Mouse (Mus musculus) CD4-positive, CD25-positive, alpha-beta regulatory T cell, adult 4 months (primary cell): Measurements from ENCODE around the gene Calr4. TPM values are rescaled to one million over a fixed set of nuclear protein-coding genes. Genes with fewer than 3 reads are reported as not detected.

Experiments
- ATAC-seq: one replicate; pipeline ENCODE4 v1.8.0; 2017
- polyA plus RNA-seq, 2 experiments: library from polyadenylated mRNA; unstranded; fragments of 100-300 nt; shearing (Covaris generic); gene quantifications; one replicate each; pipeline ENCODE4 v1.2.1; 2017

The Calr4 gene
- polyA plus RNA-seq, 2 experiments from 2014 or later = not detected

DNA sequence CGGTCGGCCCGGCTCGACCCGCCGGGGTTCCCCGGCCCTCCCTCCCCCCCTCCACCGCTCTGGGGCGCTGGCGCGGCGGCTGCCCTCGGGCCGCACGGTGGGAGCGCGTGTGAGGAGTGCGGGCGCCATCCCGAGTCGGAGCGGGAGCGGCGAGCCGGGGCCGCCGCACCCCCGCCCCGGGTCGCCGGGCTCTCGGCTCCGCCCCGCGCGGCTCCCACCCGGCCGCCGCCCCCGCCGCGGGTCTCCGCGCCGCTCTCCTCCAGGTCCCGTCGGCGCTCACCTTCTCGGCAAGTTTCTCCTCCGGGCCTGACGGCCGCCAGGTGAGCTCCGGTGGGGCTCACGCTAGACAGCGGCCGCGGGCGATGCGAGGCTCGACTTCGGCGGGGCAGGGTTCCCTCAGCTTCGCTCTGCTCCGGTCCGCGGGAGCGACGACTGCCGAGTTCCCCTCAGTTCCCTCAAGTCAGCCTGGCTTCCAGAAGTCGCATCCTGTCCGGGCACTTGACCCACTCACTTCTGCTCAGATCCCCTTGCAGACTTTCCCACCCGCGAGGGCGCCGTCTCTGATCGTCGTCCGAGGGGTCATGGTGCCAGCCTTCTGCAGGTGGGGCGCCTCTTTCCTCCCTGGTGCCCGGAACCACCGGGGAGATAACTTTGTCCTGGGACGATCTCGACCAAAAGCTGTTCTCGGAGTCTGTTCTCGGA lies 46.3 kb downstream of the Calr4 start:
- peak; percentile 35 for ATAC-seq

DNA sequence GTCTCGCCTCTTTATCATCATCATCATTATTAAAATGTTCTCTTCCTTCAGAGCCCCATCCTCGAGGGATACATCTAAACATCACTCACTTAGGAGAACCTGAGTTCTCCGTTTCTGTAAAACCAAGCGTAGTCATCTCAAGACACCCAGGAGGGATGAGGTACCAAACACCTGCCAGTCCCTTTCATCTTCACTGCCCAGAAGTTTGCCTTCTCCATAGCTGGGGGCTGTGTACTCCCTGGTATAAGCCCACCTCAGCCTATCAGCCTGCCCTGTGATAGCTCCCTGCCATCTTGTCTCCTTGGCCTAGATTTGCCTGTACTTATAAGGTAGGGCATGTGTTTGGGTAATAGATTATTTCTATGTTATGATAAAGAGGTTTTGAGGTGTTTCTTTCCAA lies 46.9 kb downstream of the Calr4 start:
- peak; percentile 12 for ATAC-seq

DNA sequence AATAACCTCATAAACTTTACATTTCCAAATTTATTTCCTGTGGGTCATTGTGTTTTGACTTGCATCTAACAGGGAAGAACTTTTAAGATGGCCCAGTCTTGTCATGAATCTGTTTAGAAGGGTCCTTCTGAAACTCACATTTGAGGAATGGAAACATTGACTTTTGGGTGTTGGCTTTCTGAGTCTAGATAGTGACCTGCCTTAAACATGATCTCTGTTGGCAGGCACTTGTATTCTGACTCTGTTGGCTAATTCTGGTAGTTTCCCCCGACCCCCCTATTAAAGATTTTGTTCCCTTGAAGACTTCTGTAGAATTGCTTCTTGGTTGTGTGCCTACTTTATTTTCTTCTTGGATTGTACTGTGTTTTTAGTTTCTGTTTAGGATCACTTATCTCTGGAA lies 47.7 kb downstream of the Calr4 start:
- ATAC-seq = no peak

DNA sequence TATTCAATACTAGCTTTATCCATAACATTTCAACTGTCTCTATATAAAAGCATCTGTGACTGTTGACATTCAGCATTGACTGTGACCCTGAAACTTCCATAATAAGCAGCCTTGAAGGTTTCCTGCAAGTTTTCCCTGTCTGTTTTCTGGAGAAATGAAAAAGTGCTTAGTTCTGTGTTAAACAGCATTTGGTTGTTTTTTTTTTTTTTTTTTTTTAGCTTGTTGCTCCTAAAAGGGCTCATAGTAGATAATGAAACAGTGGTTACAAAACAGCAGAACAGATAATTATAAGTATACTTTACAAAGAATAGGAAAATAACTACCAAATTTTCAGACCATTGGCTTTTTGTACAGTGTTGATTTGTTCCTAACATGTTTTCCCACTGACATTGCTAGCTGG lies 60.3 kb downstream of the Calr4 start:
- ATAC-seq = no peak

DNA sequence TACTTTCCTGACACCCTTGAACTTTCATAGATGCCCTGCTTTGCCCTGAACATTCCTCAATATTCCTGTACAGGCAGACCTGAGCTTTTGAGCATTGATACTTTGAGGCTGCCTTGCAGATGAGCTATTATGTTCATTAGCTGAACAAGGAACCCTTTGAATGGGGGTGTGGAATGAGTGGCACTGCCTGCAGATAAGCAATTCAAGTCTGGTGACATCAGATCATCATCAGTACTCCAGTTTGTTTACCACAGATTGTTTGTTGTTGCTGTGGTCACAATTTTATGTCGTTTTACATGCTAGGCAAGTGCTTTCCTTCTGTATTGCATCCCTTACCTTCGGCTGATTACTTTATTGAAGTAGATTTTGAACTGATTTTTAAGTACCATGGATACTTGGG lies 62.2 kb downstream of the Calr4 start:
- ATAC-seq = no peak

DNA sequence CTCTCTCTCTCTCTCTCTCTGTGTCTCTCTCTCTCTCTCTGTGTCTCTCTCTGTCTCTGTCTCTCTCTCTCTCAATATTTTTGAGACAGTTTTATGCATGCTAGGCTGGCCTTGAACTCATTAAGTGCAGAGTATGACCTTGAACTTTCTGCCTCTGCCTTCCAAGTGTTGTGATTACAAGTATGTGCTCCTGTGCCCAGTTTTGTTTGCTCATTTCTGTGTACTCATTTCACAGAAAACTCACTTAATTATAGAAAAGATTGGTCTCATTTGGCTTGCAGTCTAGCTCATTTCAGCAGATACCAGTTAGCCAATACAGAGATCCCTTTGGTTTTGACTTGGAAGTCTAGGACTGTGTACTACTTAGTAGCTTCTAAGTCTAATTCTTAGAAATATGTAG lies 64.9 kb downstream of the Calr4 start:
- ATAC-seq = no peak

Other genes with a start within 250 kb of the Calr4 start
- 10 to 100 TPM; 63.9 to 98.2 TPM for gene Nrd1, start 233.8 kb upstream of the Calr4 start, polyA plus RNA-seq
- gene Osbpl9, start 32.2 kb upstream of the Calr4 start, polyA plus RNA-seq = 100 to 1,000 TPM in 1 of 2 experiments, 10 to 100 TPM in 1; 99.7 to 109 TPM
- 10 to 100 TPM; 77.7 to 82.2 TPM for gene Eps15, start 45.8 kb downstream of the Calr4 start, polyA plus RNA-seq
- gene Ttc39a, start 172.1 kb downstream of the Calr4 start, polyA plus RNA-seq = not detected